Mouse (Mus musculus) liver, embryonic 14.5 days (tissue): ENCODE data around the gene Gmip. TPM values are rescaled to one million over a fixed set of nuclear protein-coding genes. Genes with fewer than 3 reads are reported as not detected.

Experiments
- ATAC-seq: fragments of 200-750 bp; cut with Nextera tagmentation; 2 replicates; pipeline ENCODE4 v1.8.0; 2017; ENCODE audit warnings: moderate number of reproducible peaks, mild to moderate bottlenecking, moderate library complexity; ENCODE audit not compliant: insufficient read depth
- DNase-seq, 3 experiments: peaks; one replicate each; pipeline ENCODE4 v3.0.0-alpha.2; 2012 to 2013; ENCODE audit warnings: low read depth in 3 of 3, low spot score in 3 of 3
- H3K27ac ChIP-seq: fragments of 300-500 bp; sonication (generic); 2 replicates; pipeline ENCODE4 v1.5.1; 2014; ENCODE audit warnings: moderate library complexity, mild to moderate bottlenecking, control low read depth, inconsistent platforms
- H3K27me3 ChIP-seq: fragments of 300-500 bp; sonication (generic); 2 replicates; pipeline ENCODE4 v1.6.1; 2014; ENCODE audit warnings: mild to moderate bottlenecking, low read length, moderate library complexity; ENCODE audit not compliant: control insufficient read depth, insufficient read depth
- H3K36me3 ChIP-seq: fragments of 300-500 bp; sonication (generic); replicated peaks from 2 replicates; pipeline ENCODE4 v1.6.1; 2014; ENCODE audit warnings: low read depth; ENCODE audit not compliant: control insufficient read depth, insufficient read depth
- H3K4me1 ChIP-seq, 2 experiments: fragments of 200-500 bp in 1 of 2; fragments of 300-500 bp in 1 of 2; sonication (generic) in 1 of 2; replicated peaks; 2 replicates each; pipeline ENCODE4 v1.6.1; 2012 to 2014; ENCODE audit warnings: antibody characterized with exemption in 1 of 2, inconsistent platforms in 1 of 2, low read length in 1 of 2; ENCODE audit not compliant: control insufficient read depth in 2 of 2, insufficient read depth in 2 of 2
- H3K4me2 ChIP-seq: fragments of 300-500 bp; sonication (generic); 2 replicates; pipeline ENCODE4 v1.6.1; 2014; ENCODE audit warnings: low read depth, mild to moderate bottlenecking, control low read depth, moderate library complexity
- H3K4me3 ChIP-seq, 2 experiments: fragments of 200-500 bp in 1 of 2; fragments of 300-500 bp in 1 of 2; sonication (generic) in 1 of 2; 2 replicates each; pipeline ENCODE4 v1.5.1; 2012 to 2014; ENCODE audit warnings: low read depth in 2 of 2, low read length in 2 of 2, mild to moderate bottlenecking in 2 of 2, control low read depth in 1 of 2, inconsistent platforms in 1 of 2, moderate library complexity in 1 of 2; ENCODE audit not compliant: insufficient read depth in 1 of 2
- H3K9ac ChIP-seq: fragments of 300-500 bp; sonication (generic); replicated peaks from 2 replicates; pipeline ENCODE4 v1.6.1; 2014; ENCODE audit warnings: mild to moderate bottlenecking, control low read depth, moderate library complexity
- H3K9me3 ChIP-seq: fragments of 300-500 bp; sonication (generic); 2 replicates; pipeline ENCODE4 v1.6.1; 2016; ENCODE audit warnings: low read length, mixed read lengths; ENCODE audit not compliant: control insufficient read depth
- CTCF ChIP-seq: IDR thresholded peaks from 2 replicates; pipeline ENCODE4 v1.5.1; 2016; ENCODE audit warnings: antibody characterized with exemption, low read depth, control low read depth
- EP300 ChIP-seq: IDR thresholded peaks from 2 replicates; pipeline ENCODE4 v1.6.1; 2016; ENCODE audit warnings: antibody characterized with exemption, low read depth
- WGBS: fragments of 180-500 bp; shearing (Covaris S2); extraction: QIAGEN DNeasy Blood & Tissue Kit; methylation state at CpG from one replicate; pipeline ENCODE4 v1.1.7; 2014; ENCODE audit not compliant: insufficient replicate concordance; 5-methylcytosine and 5-hydroxymethylcytosine counted together
- polyA plus RNA-seq, 2 experiments: library from polyadenylated mRNA; depleted of rRNA in 1 of 2; stranded (reverse) in 1 of 2; unstranded in 1 of 2; fragments of >200 nt; fragmentation: Nextera tagmentation in 1 of 2; extraction: Ambion mirVana in 1 of 2; gene quantifications; 2 replicates each; pipeline versions ENCODE4 v1.2.1 to v1.2.3; 2012 to 2014

Gmip gene
- polyA plus RNA-seq, 2 experiments = 3.9 to 5.8 TPM

- no peak for ATAC-seq
- H3K9me3 ChIP-seq = no peaks in the 10 kb centered on the region
- no peaks in the 10 kb centered on the region for H3K27me3 ChIP-seq
- TF ChIP-seq CTCF = no peak
- no peak for TF ChIP-seq EP300
- no peaks in the 10 kb centered on the region for H3K4me1 ChIP-seq
- H3K4me3 ChIP-seq = no peak overlapping the region
- peaks cover 79% of the 10 kb centered on the region for H3K36me3 ChIP-seq
- no peak overlapping the region for H3K4me2 ChIP-seq
- H3K27ac ChIP-seq = no peak overlapping the region
- no peak overlapping the region for H3K9ac ChIP-seq
- no peak for DNase-seq
Measured at GRCm38 (mm10) chr8:69802216-69802615, 6.3 kb upstream of the Gmip start.

GRCm38 (mm10) chr8:69803366-69803765 is 5.1 kb upstream of the Gmip start:
- Histone ChIP-seq H3K4me3 (no peak overlapping the region), H3K27ac (no peak overlapping the region), H3K27me3 (no peaks in the 10 kb centered on the region), H3K9me3 (no peaks in the 10 kb centered on the region), H3K9ac (no peak overlapping the region), H3K36me3 (peaks cover 75% of the 10 kb centered on the region), H3K4me1 (0 out of 4 replicates have a peak, but pooled peaks cover 0 to 2% of the 10 kb centered on the region in 2 experiments), H3K4me2 (no peak overlapping the region)
- no peak for DNase-seq
- WGBS = 87% methylated on average over 7 of the region's 7 CpGs
- no peak for ATAC-seq
- no peak for TF ChIP-seq CTCF
- no peak for TF ChIP-seq EP300

GRCm38 (mm10) chr8:69804537-69804936 is 3.9 kb upstream of the Gmip start:
- Histone ChIP-seq H3K36me3 (peaks cover 65% of the 10 kb centered on the region), H3K9me3 (no peaks in the 10 kb centered on the region), H3K27me3 (no peaks in the 10 kb centered on the region), H3K4me2 (no peak overlapping the region), H3K27ac (no peak overlapping the region), H3K4me3 (no peak overlapping the region), H3K9ac (no peak overlapping the region), H3K4me1 (peaks cover 4 to 7% of the 10 kb centered on the region in 2 experiments; a peak in 3 of 4 replicates)
- DNase-seq = no peak
- WGBS = 83% methylated on average over 6 of the region's 6 CpGs
- ATAC-seq = no peak
- no peak for TF ChIP-seq CTCF
- TF ChIP-seq EP300 = no peak

GRCm38 (mm10) chr8:69805086-69805485 is 3.4 kb upstream of the Gmip start:
- Histone ChIP-seq H3K4me3 (no peak overlapping the region), H3K27me3 (no peaks in the 10 kb centered on the region), H3K36me3 (peaks cover 60% of the 10 kb centered on the region), H3K9ac (no peak overlapping the region), H3K9me3 (no peaks in the 10 kb centered on the region), H3K27ac (no peak overlapping the region), H3K4me2 (no peak overlapping the region), H3K4me1 (peaks cover 4 to 7% of the 10 kb centered on the region in 2 experiments; a peak in 3 of 4 replicates)
- WGBS = 86% methylated on average over 10 of the region's 10 CpGs
- no peak for TF ChIP-seq CTCF
- DNase-seq (no peak), ATAC-seq (no peak)

- no peak overlapping the region for H3K9ac ChIP-seq
- no peak overlapping the region for H3K4me3 ChIP-seq
- TF ChIP-seq EP300 (no peak), CTCF (no peak)
- no peak overlapping the region for H3K4me2 ChIP-seq
- ATAC-seq (no peak), DNase-seq (no peak)
- H3K4me1 ChIP-seq = peaks cover 4 to 7% of the 10 kb centered on the region in 2 experiments; a peak in 3 of 4 replicates
- peaks cover 55% of the 10 kb centered on the region for H3K36me3 ChIP-seq
- no peaks in the 10 kb centered on the region for H3K27me3 ChIP-seq
- WGBS = 84% methylated on average over 9 of the region's 9 CpGs
- H3K9me3 ChIP-seq = no peaks in the 10 kb centered on the region
- no peak overlapping the region for H3K27ac ChIP-seq
Measured at GRCm38 (mm10) chr8:69805491-69805890, 3.0 kb upstream of the Gmip start.
